Mouse (Mus musculus): ENCODE data around the gene Trim50. TPM values are rescaled to one million over a fixed set of nuclear protein-coding genes. Genes with fewer than 3 reads are reported as not detected.
"Not testable (repeated sequence)": the region's sequence is repeated elsewhere in the genome, so short reads cannot be mapped to it uniquely, and the experiment has no call there.

Gene Trim50
- polyA plus RNA-seq, 1 experiment from 2014 or later, result not detected

DNA sequence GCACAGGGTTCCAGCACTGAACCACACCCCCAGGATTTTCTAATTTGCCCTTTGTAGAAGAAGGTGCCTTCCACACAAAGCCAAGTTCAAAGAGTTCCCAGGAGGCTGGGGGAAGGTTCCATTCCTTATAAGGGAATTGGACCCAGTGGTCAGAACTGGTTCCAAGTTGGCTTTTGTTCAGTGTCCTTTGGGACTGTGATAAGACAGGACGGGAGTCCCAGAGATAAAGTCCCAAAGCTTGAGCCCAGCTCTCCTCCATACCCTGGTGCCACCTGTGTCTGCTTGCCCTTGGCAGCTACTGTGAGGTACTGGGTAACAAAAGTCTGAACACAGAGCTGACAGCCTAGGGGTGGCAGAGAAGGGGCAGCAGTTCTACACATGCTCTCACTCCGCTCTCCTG, 6.7 kb downstream of the Trim50 start:
- DNase-seq (ENCODE audit: low spot score) (no peak), ATAC-seq (no peak)
- Histone ChIP-seq H3K9me3 (replicated peaks; ENCODE audit: control insufficient read depth, low read length) (0 out of 2 replicates have a peak, but pooled peaks cover 4% of the 10 kb centered on the region), H3K9ac (ENCODE audit: low read length) (no peak overlapping the region), H3K4me1 (ENCODE audit: control insufficient read depth, insufficient read depth, low read length) (no peaks in the 10 kb centered on the region), H3K4me2 (ENCODE audit: low read length) (no peak overlapping the region), H3K27ac (ENCODE audit: low read depth, low read length) (no peak overlapping the region), H3K36me3 (ENCODE audit: control insufficient read depth, insufficient read depth, low read length) (no peaks in the 10 kb centered on the region), H3K27me3 (replicated peaks; ENCODE audit: control insufficient read depth, insufficient read depth, low read length) (no peaks in the 10 kb centered on the region), H3K4me3 (ENCODE audit: low read depth, low read length) (no peak overlapping the region)
- WGBS, result 100% methylated on average over 2 of the region's 2 CpGs

GRCm38 (mm10) chr5:135362572-135362971, 9.5 kb downstream of the Trim50 start:
- H3K27me3 ChIP-seq (replicated peaks; ENCODE audit: control insufficient read depth, insufficient read depth, low read length), result no peaks in the 10 kb centered on the region
- no peak overlapping the region for H3K4me2 ChIP-seq (ENCODE audit: low read length)
- H3K9me3 ChIP-seq (replicated peaks; ENCODE audit: control insufficient read depth, low read length), result 0 out of 2 replicates have a peak, but pooled peaks cover 2% of the 10 kb centered on the region
- DNase-seq (ENCODE audit: low spot score) (no peak), ATAC-seq (no peak)
- H3K27ac ChIP-seq (ENCODE audit: low read depth, low read length), result no peak overlapping the region
- H3K9ac ChIP-seq (ENCODE audit: low read length), result no peak overlapping the region
- WGBS, result 94% methylated on average over 3 of the region's 3 CpGs
- no peaks in the 10 kb centered on the region for H3K36me3 ChIP-seq (ENCODE audit: control insufficient read depth, insufficient read depth, low read length)
- no peak overlapping the region for H3K4me3 ChIP-seq (ENCODE audit: low read depth, low read length)
- H3K4me1 ChIP-seq (ENCODE audit: control insufficient read depth, insufficient read depth, low read length), result no peaks in the 10 kb centered on the region

DNA sequence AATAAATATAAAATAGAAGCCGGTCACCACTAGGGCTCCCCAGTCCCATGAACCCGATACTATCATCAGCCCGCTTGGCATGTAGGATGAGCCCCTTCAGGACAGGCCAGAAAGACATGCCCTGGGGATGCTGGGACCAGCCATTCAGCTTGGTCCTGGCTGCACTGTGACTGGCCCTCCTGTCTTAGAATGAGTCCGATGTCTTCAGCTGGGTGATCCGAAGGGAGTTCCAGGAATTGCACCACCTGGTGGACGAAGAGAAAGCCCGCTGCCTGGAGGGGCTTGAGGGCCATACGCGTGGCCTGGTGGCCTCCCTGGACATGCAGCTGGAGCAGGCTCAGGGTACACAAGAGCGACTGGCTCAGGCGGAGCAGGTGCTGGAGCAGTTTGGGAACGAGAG, 10.4 kb downstream of the Trim50 start:
- no peak for ATAC-seq
- no peak overlapping the region for H3K4me2 ChIP-seq (ENCODE audit: low read length)
- peak; percentile 55 for DNase-seq (ENCODE audit: low spot score)
- no peaks in the 10 kb centered on the region for H3K27me3 ChIP-seq (replicated peaks; ENCODE audit: control insufficient read depth, insufficient read depth, low read length)
- H3K9ac ChIP-seq (ENCODE audit: low read length), result no peak overlapping the region
- no peak overlapping the region for H3K27ac ChIP-seq (ENCODE audit: low read depth, low read length)
- WGBS, result 28% methylated on average over 12 of the region's 12 CpGs
- H3K36me3 ChIP-seq (ENCODE audit: control insufficient read depth, insufficient read depth, low read length), result no peaks in the 10 kb centered on the region
- H3K4me3 ChIP-seq (ENCODE audit: low read depth, low read length), result no peak overlapping the region
- H3K4me1 ChIP-seq (ENCODE audit: control insufficient read depth, insufficient read depth, low read length), result no peaks in the 10 kb centered on the region
- H3K9me3 ChIP-seq (replicated peaks; ENCODE audit: control insufficient read depth, low read length), result no peaks in the 10 kb centered on the region

- no peak for ATAC-seq
- peak; percentile 18 for DNase-seq (ENCODE audit: low spot score)
Observed at GRCm38 (mm10) chr5:135367841-135368240, 14.7 kb downstream of the Trim50 start.

DNA sequence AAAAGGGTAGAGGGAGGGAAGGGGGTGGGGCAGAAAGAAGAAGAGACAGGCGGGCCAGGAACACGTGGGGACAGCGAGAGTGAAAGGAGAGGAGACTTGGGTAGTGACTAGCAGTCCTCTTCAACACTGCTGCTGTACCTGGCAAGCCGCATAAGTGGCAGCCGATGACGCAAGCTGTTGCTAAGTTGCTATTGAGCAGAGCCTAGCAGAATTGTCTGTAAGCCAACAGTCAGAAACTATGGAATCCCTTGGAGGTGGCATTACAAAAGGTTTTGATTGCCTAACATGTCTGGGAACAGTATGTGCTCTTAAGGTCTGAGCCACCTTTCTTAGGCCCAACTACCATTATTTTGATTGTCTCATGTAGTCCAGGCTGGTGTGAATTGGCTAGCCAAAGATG, 15.2 kb downstream of the Trim50 start:
- peaks cover 19% of the 10 kb centered on the region for H3K36me3 ChIP-seq (ENCODE audit: control insufficient read depth, insufficient read depth, low read length)

More at GRCm38 (mm10) chr5:135367841-135368240, 14.7 kb downstream of the Trim50 start:
- Histone ChIP-seq H3K4me1 (ENCODE audit: control insufficient read depth, insufficient read depth, low read length) (peaks cover 9% of the 10 kb centered on the region), H3K4me3 (ENCODE audit: low read depth, low read length) (no peak overlapping the region), H3K27me3 (replicated peaks; ENCODE audit: control insufficient read depth, insufficient read depth, low read length) (no peaks in the 10 kb centered on the region), H3K9ac (ENCODE audit: low read length) (no peak overlapping the region), H3K36me3 (ENCODE audit: control insufficient read depth, insufficient read depth, low read length) (peaks cover 15% of the 10 kb centered on the region), H3K27ac (ENCODE audit: low read depth, low read length) (no peak overlapping the region), H3K4me2 (ENCODE audit: low read length) (no peak overlapping the region), H3K9me3 (replicated peaks; ENCODE audit: control insufficient read depth, low read length) (no peaks in the 10 kb centered on the region)
- WGBS, result 56% methylated on average over 6 of the region's 6 CpGs

DNA sequence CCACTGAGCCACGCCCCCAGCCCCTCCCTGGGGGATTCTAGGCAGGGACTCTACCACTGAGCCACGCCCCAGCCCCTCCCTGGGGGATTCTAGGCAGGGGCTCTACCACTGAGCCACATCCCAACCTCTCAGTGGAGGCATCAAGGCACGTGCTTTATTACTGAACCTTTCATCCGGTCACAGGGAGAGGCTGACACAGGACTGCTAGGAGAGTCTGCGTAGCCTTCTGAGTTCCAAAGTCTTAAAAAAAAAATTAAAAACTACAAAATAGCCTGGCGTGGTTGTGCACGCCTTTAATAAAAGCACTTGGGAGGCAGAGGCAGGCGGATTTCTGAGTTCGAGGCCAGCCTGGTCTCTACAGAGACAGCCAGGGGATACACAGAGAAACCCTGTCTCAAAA, 16.1 kb downstream of the Trim50 start:
- not testable (repeated sequence) for H3K27ac ChIP-seq (ENCODE audit: low read depth, low read length); H3K4me1 ChIP-seq (ENCODE audit: control insufficient read depth, insufficient read depth, low read length); H3K27me3 ChIP-seq (replicated peaks; ENCODE audit: control insufficient read depth, insufficient read depth, low read length); DNase-seq (ENCODE audit: low spot score); ATAC-seq; H3K9me3 ChIP-seq (replicated peaks; ENCODE audit: control insufficient read depth, low read length)
- peaks cover 28% of the 10 kb centered on the region for H3K36me3 ChIP-seq (ENCODE audit: control insufficient read depth, insufficient read depth, low read length)
- peak overlapping the region; percentile 79 for H3K4me2 ChIP-seq (ENCODE audit: low read length)
- H3K9ac ChIP-seq (ENCODE audit: low read length), result peak overlapping the region; percentile 89
- WGBS, result 61% methylated on average over 9 of the region's 9 CpGs
- peak overlapping the region; percentile 89 for H3K4me3 ChIP-seq (ENCODE audit: low read depth, low read length)

More for the DNA sequence above, 15.2 kb downstream of the Trim50 start:
- peaks cover 9% of the 10 kb centered on the region for H3K4me1 ChIP-seq (ENCODE audit: control insufficient read depth, insufficient read depth, low read length)
- WGBS, result 77% methylated on average over 6 of the region's 6 CpGs
- H3K9me3 ChIP-seq (replicated peaks; ENCODE audit: control insufficient read depth, low read length), result no peaks in the 10 kb centered on the region
- no peak for DNase-seq (ENCODE audit: low spot score)
- no peak overlapping the region for H3K4me2 ChIP-seq (ENCODE audit: low read length)
- H3K27ac ChIP-seq (ENCODE audit: low read depth, low read length), result no peak overlapping the region
- H3K9ac ChIP-seq (ENCODE audit: low read length), result no peak overlapping the region
- H3K27me3 ChIP-seq (replicated peaks; ENCODE audit: control insufficient read depth, insufficient read depth, low read length), result no peaks in the 10 kb centered on the region
- H3K4me3 ChIP-seq (ENCODE audit: low read depth, low read length), result no peak overlapping the region
- no peak for ATAC-seq

GRCm38 (mm10) chr5:135369787-135370654, 16.9 kb downstream of the Trim50 start, which contains the start of gene Nsun5:
Gene Nsun5 (plus strand): TSS chr5:135369953.
- ATAC-seq (peak; percentile 75), DNase-seq (ENCODE audit: low spot score) (peak; percentile 99)
- peak within 1 kb of the TSS; percentile 15; the same call in 1 of the 2 replicates for H3K27ac ChIP-seq (ENCODE audit: low read depth, low read length)
- H3K9me3 ChIP-seq (replicated peaks; ENCODE audit: control insufficient read depth, low read length), result no peaks in the 10 kb centered on the region
- H3K4me3 ChIP-seq (ENCODE audit: low read depth, low read length), result peak within 1 kb of the TSS; percentile 89
- H3K4me1 ChIP-seq (ENCODE audit: control insufficient read depth, insufficient read depth, low read length), result peaks cover 9% of the 10 kb centered on the region
- peak within 1 kb of the TSS; percentile 79 for H3K4me2 ChIP-seq (ENCODE audit: low read length)
- H3K9ac ChIP-seq (ENCODE audit: low read length), result peak within 1 kb of the TSS; percentile 89
- under 1% methylated on average over 61 of the region's 64 CpGs for WGBS
- H3K36me3 ChIP-seq (ENCODE audit: control insufficient read depth, insufficient read depth, low read length), result peaks cover 36% of the 10 kb centered on the region
- H3K27me3 ChIP-seq (replicated peaks; ENCODE audit: control insufficient read depth, insufficient read depth, low read length), result no peaks in the 10 kb centered on the region

- 97% methylated on average over 13 of the region's 13 CpGs for WGBS
- Histone ChIP-seq H3K9ac (ENCODE audit: low read length) (no peak overlapping the region), H3K4me2 (ENCODE audit: low read length) (no peak overlapping the region), H3K9me3 (replicated peaks; ENCODE audit: control insufficient read depth, low read length) (no peaks in the 10 kb centered on the region), H3K27ac (ENCODE audit: low read depth, low read length) (no peak overlapping the region), H3K4me1 (ENCODE audit: control insufficient read depth, insufficient read depth, low read length) (peaks cover 9% of the 10 kb centered on the region), H3K36me3 (ENCODE audit: control insufficient read depth, insufficient read depth, low read length) (peaks cover 48% of the 10 kb centered on the region), H3K27me3 (replicated peaks; ENCODE audit: control insufficient read depth, insufficient read depth, low read length) (no peaks in the 10 kb centered on the region), H3K4me3 (ENCODE audit: low read depth, low read length) (no peak overlapping the region)
- ATAC-seq (no peak), DNase-seq (ENCODE audit: low spot score) (no peak)
Observed at GRCm38 (mm10) chr5:135371195-135371594, 18.1 kb downstream of the Trim50 start.

- H3K27me3 ChIP-seq (replicated peaks; ENCODE audit: control insufficient read depth, insufficient read depth, low read length), result no peaks in the 10 kb centered on the region
- H3K4me1 ChIP-seq (ENCODE audit: control insufficient read depth, insufficient read depth, low read length), result peaks cover 9% of the 10 kb centered on the region
- H3K9ac ChIP-seq (ENCODE audit: low read length), result no peak overlapping the region
- no peak for ATAC-seq
- H3K4me2 ChIP-seq (ENCODE audit: low read length), result no peak overlapping the region
- peaks cover 71% of the 10 kb centered on the region for H3K36me3 ChIP-seq (ENCODE audit: control insufficient read depth, insufficient read depth, low read length)
- no peak overlapping the region for H3K4me3 ChIP-seq (ENCODE audit: low read depth, low read length)
- WGBS, result 95% methylated on average over 5 of the region's 5 CpGs
- no peaks in the 10 kb centered on the region for H3K9me3 ChIP-seq (replicated peaks; ENCODE audit: control insufficient read depth, low read length)
- H3K27ac ChIP-seq (ENCODE audit: low read depth, low read length), result no peak overlapping the region
- DNase-seq (ENCODE audit: low spot score), result no peak
Observed at GRCm38 (mm10) chr5:135373601-135374000, 20.5 kb downstream of the Trim50 start.
